Mouse (Mus musculus) lung, embryonic 14.5 days (tissue): Measurements from ENCODE around the gene Smg8. TPM values are rescaled to one million over a fixed set of nuclear protein-coding genes. Genes with fewer than 3 reads are reported as not detected.
"Not testable (repeated sequence)": the region's sequence is repeated elsewhere in the genome, so short reads cannot be mapped to it uniquely, and the experiment has no call there.

Source experiments
- ATAC-seq: fragments of 200-750 bp; cut with Nextera tagmentation; 2 replicates; pipeline ENCODE4 v1.8.0; 2017; ENCODE audit warnings: mild to moderate bottlenecking, moderate TSS enrichment, moderate library complexity; ENCODE audit not compliant: insufficient read depth
- DNase-seq: peaks from one replicate; pipeline ENCODE4 v3.0.0-alpha.2; 2015
- H3K27ac ChIP-seq: fragments of 300-500 bp; sonication (generic); 2 replicates; pipeline ENCODE4 v1.5.1; 2014; ENCODE audit warnings: low read depth, mild to moderate bottlenecking, moderate library complexity
- H3K27me3 ChIP-seq: fragments of 300-500 bp; sonication (generic); 2 replicates; pipeline ENCODE4 v1.6.1; 2014; ENCODE audit warnings: low read length, control low read depth; ENCODE audit not compliant: insufficient read depth
- H3K36me3 ChIP-seq: fragments of 300-500 bp; sonication (generic); 2 replicates; pipeline ENCODE4 v1.6.1; 2014; ENCODE audit warnings: control low read depth; ENCODE audit not compliant: insufficient read depth
- H3K4me1 ChIP-seq: fragments of 300-500 bp; sonication (generic); 2 replicates; pipeline ENCODE4 v1.6.1; 2014; ENCODE audit warnings: antibody characterized with exemption, control low read depth; ENCODE audit not compliant: insufficient read depth
- H3K4me2 ChIP-seq: fragments of 300-500 bp; sonication (generic); 2 replicates; pipeline ENCODE4 v1.6.1; 2014; ENCODE audit warnings: mild to moderate bottlenecking
- H3K4me3 ChIP-seq: fragments of 300-500 bp; sonication (generic); 2 replicates; pipeline ENCODE4 v1.5.1; 2014; ENCODE audit warnings: low read depth, low read length
- H3K9ac ChIP-seq: fragments of 300-500 bp; sonication (generic); 2 replicates; pipeline ENCODE4 v1.6.1; 2014
- H3K9me3 ChIP-seq: fragments of 300-500 bp; sonication (generic); 2 replicates; pipeline ENCODE4 v1.6.1; 2016; ENCODE audit warnings: low read depth, low read length, control low read depth
- CTCF ChIP-seq: IDR thresholded peaks from 2 replicates; pipeline ENCODE4 v1.5.1; 2016; ENCODE audit warnings: antibody characterized with exemption, low read depth
- WGBS: fragments of 180-500 bp; shearing (Covaris S2); extraction: QIAGEN DNeasy Blood & Tissue Kit; methylation state at CpG from one replicate; pipeline ENCODE4 v1.1.7; 2014; 5-methylcytosine and 5-hydroxymethylcytosine counted together
- polyA plus RNA-seq: library from polyadenylated mRNA; unstranded; fragments of >200 nt; fragmentation: Nextera tagmentation; extraction: Ambion mirVana; gene quantifications from 2 replicates; pipeline ENCODE4 v1.2.1, GENCODE M21; 2014

Smg8 gene
- polyA plus RNA-seq, 1 experiment from 2014 or later: 21.0 TPM

DNA sequence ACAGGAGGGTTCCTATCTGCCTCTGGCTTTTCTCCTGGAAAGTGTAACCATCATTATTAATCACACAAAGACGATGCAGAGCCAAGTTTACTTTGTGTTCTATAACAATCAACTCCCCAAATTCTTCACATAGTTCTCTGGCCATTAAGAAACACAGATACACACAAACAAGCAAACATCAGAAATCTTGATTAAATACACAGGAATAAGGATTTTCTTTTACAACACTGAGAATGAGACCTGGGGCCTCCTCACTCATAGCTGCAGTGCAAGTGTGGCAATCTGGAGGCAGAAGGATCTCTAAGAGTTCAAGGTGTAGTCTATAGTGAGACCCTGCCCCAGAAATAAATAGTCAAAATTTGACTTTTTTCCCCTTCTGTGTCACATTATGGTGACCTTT lies 2.9 kb downstream of the Smg8 start:
- ATAC-seq: no peak
- WGBS: 63% methylated on average over 1 of the region's 1 CpGs
- peaks cover 59% of the 10 kb centered on the region for H3K36me3 ChIP-seq

DNA sequence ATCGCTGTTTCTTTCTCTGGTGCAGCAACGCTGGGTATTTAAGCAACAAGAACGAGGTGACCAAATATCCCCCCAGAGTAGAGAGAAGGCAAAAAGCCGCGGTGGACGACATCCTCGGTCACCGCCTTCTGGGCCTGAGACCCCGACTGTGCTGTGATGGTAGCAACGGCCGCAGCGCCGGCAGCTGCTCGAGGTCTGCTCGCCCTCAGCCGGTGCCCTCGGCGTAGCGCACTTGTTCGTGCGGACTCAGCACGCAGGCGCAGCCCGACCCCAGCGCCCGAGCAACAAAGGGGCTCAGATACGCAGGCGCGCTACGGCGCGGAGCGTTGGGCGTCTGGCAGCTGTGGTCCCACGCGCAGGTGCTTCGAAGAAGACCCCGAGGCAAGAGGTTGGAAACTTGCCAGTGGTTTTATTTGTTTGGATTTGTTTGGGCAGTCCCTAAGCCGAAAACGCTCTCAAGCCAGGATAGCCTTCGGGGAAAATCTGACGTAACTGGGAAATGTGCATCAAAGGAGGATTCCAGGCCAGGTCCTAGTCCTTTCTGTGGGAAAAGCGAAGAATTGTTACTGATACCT lies 12.6 kb downstream of the Smg8 start, which contains the start of gene Gdpd1:
Gdpd1 (minus strand) TSS at position 197 of the 575 bp plus-strand sequence.
- Histone ChIP-seq H3K27ac (peak within 1 kb of the TSS; percentile 78), H3K9me3 (no peaks in the 10 kb centered on the region), H3K4me2 (peak within 1 kb of the TSS; percentile 97), H3K9ac (peak within 1 kb of the TSS; percentile 71), H3K27me3 (no peaks in the 10 kb centered on the region), H3K4me3 (peak within 1 kb of the TSS; percentile 55), H3K4me1 (no peaks in the 10 kb centered on the region), H3K36me3 (peaks cover 22% of the 10 kb centered on the region)
- under 1% methylated on average over 43 of the region's 43 CpGs for WGBS
- ATAC-seq (peak; percentile 94), DNase-seq (peak; percentile 90)
- TF ChIP-seq CTCF: peak; percentile 41

More for the DNA sequence above, 2.9 kb downstream of the Smg8 start:
- H3K27me3 ChIP-seq: no peaks in the 10 kb centered on the region
- H3K4me3 ChIP-seq: no peak overlapping the region
- no peak overlapping the region for H3K27ac ChIP-seq
- H3K9ac ChIP-seq: no peak overlapping the region
- DNase-seq: no peak
- H3K4me1 ChIP-seq: peaks cover 13% of the 10 kb centered on the region
- 0 out of 2 replicates have a peak overlapping the region, but pooled peaks have one; percentile 96 for H3K4me2 ChIP-seq
- TF ChIP-seq CTCF: no peak
- H3K9me3 ChIP-seq: no peaks in the 10 kb centered on the region

DNA sequence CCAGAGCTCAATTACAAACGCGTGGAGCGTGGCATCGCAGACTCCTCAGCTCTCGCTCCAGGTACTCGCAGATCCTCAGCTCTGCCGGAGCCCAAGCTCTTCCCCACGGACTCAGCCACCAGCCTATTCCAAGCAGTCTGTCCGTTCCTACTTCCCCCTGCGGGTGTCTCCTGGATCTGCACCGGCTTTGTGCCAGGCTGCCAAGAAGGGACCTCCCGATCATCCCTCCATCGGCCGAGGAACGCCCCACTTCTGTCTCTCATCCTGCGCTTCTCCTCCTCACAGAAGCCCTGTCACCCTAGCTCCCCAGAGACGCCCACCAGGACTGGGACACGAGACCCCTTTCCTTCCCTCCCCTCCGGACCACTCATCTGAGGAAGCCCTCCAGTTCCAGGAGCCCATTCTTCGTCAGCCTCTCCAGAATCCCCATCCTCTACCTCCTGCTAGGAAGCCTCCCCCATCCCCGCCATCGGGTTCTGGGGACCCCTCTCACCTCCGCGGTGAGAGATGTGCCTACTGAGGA lies 13.2 kb downstream of the Smg8 start:
- peak overlapping the region; percentile 78 for H3K27ac ChIP-seq
- H3K9me3 ChIP-seq: no peaks in the 10 kb centered on the region
- DNase-seq (peak; percentile 78), ATAC-seq (peak; percentile 72)
- peak; percentile 66 for TF ChIP-seq CTCF
- H3K4me1 ChIP-seq: no peaks in the 10 kb centered on the region
- H3K27me3 ChIP-seq: no peaks in the 10 kb centered on the region
- peak overlapping the region; percentile 97 for H3K4me2 ChIP-seq
- H3K9ac ChIP-seq: peak overlapping the region; percentile 71
- 1% methylated on average over 24 of the region's 24 CpGs for WGBS
- peak overlapping the region; percentile 55 for H3K4me3 ChIP-seq
- peaks cover 22% of the 10 kb centered on the region for H3K36me3 ChIP-seq

DNA sequence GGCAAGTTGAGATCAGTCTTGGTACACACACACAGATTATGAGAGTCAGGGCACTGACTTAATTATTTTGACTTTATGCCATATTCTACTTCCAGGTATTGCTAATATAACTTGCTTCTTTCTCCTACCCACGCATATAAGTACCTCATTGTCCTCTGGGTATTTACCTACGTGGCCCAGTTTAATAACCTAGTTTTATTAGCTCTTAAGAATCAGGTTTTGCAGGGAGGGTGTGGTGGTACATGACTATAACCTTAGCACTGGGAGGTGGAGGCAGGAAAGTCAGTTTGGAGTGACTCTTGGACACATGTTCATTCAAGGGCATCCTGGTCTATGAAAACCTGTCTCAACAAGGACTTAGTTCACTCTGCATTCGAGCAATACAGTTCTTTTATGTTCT lies 24.5 kb downstream of the Smg8 start:
- Histone ChIP-seq H3K9ac (no peak overlapping the region), H3K4me2 (no peak overlapping the region), H3K27ac (no peak overlapping the region), H3K4me1 (no peaks in the 10 kb centered on the region), H3K27me3 (no peaks in the 10 kb centered on the region), H3K9me3 (no peaks in the 10 kb centered on the region), H3K4me3 (no peak overlapping the region), H3K36me3 (no peaks in the 10 kb centered on the region)
- TF ChIP-seq CTCF: no peak
- DNase-seq (no peak), ATAC-seq (no peak)
- WGBS: 60% methylated on average over 3 of the region's 3 CpGs

DNA sequence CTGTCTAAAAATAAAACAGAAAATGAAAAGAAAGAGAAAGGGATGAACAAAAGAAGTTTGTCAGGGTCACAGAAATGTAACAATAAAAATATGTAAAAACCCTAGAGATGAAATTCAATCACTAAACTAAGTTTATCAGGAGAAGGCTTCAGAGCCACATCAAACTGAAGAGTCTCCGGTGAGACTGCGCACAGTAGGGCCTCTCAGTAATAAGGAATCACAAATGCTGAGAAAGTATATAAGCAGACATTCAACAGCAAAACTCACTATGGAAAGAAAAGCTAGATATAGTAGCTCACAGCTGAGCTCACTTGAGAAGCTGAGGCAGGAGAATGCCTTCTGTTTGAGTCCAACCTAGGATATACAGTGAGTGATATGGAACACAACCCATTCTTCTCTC lies 26.2 kb downstream of the Smg8 start:
- TF ChIP-seq CTCF: no peak
- WGBS: 86% methylated on average over 2 of the region's 2 CpGs
- Histone ChIP-seq H3K4me2 (no peak overlapping the region), H3K4me3 (no peak overlapping the region), H3K27me3 (no peaks in the 10 kb centered on the region), H3K4me1 (no peaks in the 10 kb centered on the region), H3K9me3 (no peaks in the 10 kb centered on the region), H3K36me3 (0 out of 2 replicates have a peak, but pooled peaks cover 9% of the 10 kb centered on the region), H3K27ac (no peak overlapping the region), H3K9ac (no peak overlapping the region)
- DNase-seq (no peak), ATAC-seq (no peak)

DNA sequence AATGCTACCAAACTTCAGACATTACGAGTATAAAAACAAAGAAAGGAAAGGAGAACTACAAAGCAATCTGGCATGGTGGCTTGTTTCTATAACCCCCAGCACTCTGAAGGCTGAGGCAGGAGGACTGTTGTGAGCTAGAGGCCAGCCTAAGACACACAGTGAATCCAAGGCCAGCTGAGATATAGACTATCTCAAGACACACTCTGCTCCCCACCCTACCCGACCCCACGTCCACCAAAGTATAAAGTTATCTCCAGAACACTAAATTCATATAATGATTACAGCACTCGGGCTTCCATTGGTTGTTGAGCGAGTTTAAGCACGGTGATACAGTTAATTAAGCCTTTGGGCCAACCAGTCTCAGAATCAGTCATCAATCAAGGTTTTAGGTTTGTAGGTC lies 30.3 kb downstream of the Smg8 start:
- H3K4me1 ChIP-seq: no peaks in the 10 kb centered on the region
- TF ChIP-seq CTCF: no peak
- H3K9me3 ChIP-seq: no peaks in the 10 kb centered on the region
- H3K27ac ChIP-seq: no peak overlapping the region
- no peak overlapping the region for H3K4me2 ChIP-seq
- no peaks in the 10 kb centered on the region for H3K27me3 ChIP-seq
- no peak overlapping the region for H3K9ac ChIP-seq
- no peak overlapping the region for H3K4me3 ChIP-seq
- peaks cover 13% of the 10 kb centered on the region; the same call in 1 of the 2 replicates for H3K36me3 ChIP-seq
- 76% methylated on average over 6 of the region's 6 CpGs for WGBS
- DNase-seq: no peak
- no peak for ATAC-seq

DNA sequence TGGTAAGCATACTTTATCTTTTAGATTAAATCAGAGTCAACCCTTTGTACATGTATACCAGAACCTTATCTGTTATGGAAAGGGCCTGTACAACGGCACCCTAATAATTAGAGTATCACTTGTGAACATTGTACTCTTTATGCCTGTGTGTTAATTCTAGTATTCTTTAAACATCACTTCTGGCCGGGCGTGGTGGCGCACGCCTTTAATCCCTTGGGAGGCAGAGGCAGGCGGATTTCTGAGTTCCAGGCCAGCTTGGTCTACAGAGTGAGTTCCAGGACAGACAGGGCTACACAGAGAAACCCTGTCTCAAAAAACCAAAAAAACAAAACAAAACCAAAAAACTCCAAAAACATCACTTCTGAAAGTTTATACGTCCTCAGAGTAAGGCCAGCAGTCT lies 37.7 kb downstream of the Smg8 start:
- not testable (repeated sequence) for H3K27me3 ChIP-seq, H3K9ac ChIP-seq, DNase-seq, H3K4me1 ChIP-seq, H3K36me3 ChIP-seq, H3K9me3 ChIP-seq, H3K4me3 ChIP-seq, H3K4me2 ChIP-seq, ATAC-seq, H3K27ac ChIP-seq
- WGBS: 88% methylated on average over 7 of the region's 7 CpGs
